Mouse (Mus musculus) left cerebral cortex, adult 6 months (tissue): ENCODE data around the gene Cdca4. TPM values are rescaled to one million over a fixed set of nuclear protein-coding genes. Genes with fewer than 3 reads are reported as not detected.

Experiments used
- long read RNA-seq, 2 experiments: library from polyadenylated mRNA; unstranded; transcript quantifications; one replicate each; pipeline ENCODE4 v2.0.0; 2019 to 2020
- polyA plus RNA-seq: library from polyadenylated mRNA; unstranded; fragments of <200 nt; fragmentation: Nextera tagmentation; gene quantifications from 2 replicates; pipeline ENCODE4 v1.2.3, GENCODE M21; 2021

Gene Cdca4
- 10.4 and 12.2 TPM in 2 replicates for polyA plus RNA-seq
- long read RNA-seq, experiment 1, transcript Cdca4-202 (2 exons, 1,994 nt) = major isoform, 33 of 43 reads
- long read RNA-seq, experiment 1, transcript Cdca4-201 (2 exons, 2,425 nt) = minor isoform, 9 of 43 reads
- long read RNA-seq, experiment 1, partial matches to known transcripts = 0 of 43 reads
- long read RNA-seq, experiment 1, other reads (novel, unspliced or antisense) = 1 of 43 reads
- long read RNA-seq, experiment 2, transcript Cdca4-202 (2 exons, 1,994 nt) = major isoform, 8 of 18 reads
- long read RNA-seq, experiment 2, transcript Cdca4-201 (2 exons, 2,425 nt) = major isoform, 8 of 18 reads
- long read RNA-seq, experiment 2, partial matches to known transcripts = 2 of 18 reads
- long read RNA-seq, experiment 2, other reads (novel, unspliced or antisense) = 0 of 18 reads

GRCm38 (mm10) chr12:112829244-112829864 is at the start of gene Cdca4:
TSS of gene Cdca4 (minus strand) at chr12:112829423.

DNA sequence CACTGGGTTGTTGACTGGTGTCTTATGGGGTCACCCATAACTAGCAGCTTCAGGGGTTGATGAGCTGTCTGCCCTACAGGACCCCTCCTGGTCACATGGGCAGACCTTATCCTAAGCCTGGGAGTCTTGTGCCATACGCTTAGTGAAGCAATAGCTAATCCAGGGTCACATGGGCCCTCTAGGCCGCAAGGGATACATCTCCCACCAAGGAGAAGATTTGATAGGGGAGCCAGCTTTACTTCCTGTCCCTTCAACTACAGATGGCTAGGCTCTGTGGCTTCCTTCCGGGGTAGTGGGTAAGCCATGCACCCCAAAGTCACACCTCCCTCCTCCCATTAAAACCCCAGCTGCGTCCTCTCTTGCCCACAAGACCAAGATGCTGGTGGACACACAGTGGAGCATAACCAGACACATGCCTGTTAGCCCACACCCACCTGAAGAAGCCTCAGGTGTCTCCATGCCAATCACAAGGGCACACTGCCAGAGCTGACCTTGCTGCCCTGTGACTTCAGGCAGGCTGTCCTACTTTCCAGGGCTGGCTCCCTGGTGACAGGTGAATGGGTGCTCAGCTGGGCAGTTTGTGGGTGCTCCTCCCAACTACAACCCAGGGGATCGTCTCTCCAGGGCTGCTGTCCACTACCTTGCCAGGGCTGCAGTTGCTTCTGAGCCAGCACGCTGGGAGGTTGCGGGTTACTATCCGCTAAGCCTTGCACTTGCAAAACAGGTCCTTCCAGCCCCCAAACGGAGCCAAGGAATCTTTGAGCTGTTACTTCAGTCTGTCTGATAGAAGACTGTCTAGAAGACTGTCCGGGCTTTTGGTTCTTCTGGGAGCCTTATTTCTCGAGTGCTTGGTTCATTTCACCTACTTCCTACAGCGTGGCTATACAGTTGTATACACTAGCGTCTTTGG is 39.2 kb upstream of the Cdca4 start, which contains the start of gene Gpr132:
Gene Gpr132 (minus strand): TSS at position 51 of the 910 bp plus-strand sequence.

GRCm38 (mm10) chr12:112808587-112809364 is 20.4 kb downstream of the Cdca4 start, which contains the start of gene Clba1:
TSS of gene Clba1 (plus strand) at chr12:112808937.

DNA sequence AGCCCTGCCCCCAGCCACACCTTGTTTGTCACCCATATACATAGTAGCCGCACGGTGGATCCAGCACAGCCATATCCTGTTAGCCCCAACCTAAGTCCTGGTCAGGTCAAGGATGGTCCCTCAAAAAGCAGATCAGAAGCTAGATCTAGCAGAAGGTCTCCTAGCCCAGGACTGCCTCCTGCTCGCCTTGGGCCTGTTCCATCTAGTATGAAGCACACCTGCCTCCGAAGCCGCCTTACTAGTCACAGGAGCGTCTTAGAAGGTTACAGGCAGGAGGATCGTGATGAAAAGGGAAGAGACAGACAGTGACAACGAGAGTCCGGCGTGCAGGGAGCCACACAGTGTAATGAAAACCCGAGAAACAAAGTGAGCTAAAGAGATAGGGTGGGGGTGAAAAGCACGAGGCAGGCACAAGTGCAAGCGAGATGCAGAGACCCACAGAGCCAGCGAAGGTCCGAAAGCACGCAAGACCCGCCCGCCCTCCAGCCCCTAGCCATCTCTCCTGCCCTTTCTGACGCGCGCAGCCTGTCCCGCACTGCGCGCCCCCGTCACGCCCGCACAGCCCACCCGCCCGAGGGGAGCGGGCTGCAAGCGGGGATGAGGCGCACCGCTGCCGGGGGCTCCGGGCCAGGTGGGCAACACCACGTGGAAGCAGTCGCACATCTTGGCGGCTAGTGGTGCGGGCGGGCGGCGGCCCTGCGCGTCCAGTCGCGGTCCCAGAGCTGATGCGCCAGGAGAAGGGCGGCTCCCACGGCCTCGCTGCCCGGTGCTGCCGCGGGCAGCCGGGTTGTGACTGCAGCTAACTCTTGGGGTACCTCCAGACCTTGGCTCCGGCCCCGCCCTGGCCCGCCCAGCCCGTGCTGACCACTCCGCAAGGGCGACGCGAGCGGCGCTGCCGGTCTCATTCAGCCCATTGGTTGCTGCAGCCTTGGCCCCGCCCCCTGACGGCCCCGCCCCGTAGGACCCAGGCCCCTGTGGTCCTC is 27.1 kb downstream of the Cdca4 start, which contains the start of gene Ahnak2:
Gene Ahnak2 (minus strand): TSS at position 794 of the 983 bp plus-strand sequence.

Other genes with a start within 250 kb of the Cdca4 start
- 36.8 and 43.2 TPM in 2 replicates for gene Inf2, start 240.6 kb downstream of the Cdca4 start, polyA plus RNA-seq
- 30.0 and 34.8 TPM in 2 replicates for gene Adssl1, start 209.4 kb downstream of the Cdca4 start, polyA plus RNA-seq
- gene Siva1, start 184.7 kb downstream of the Cdca4 start, polyA plus RNA-seq = 68.9 and 85.7 TPM in 2 replicates
- 23.3 and 46.2 TPM in 2 replicates for gene Akt1, start 154.5 kb downstream of the Cdca4 start, polyA plus RNA-seq
- gene Zbtb42, start 150.6 kb downstream of the Cdca4 start, polyA plus RNA-seq = 0.39 and 0.63 TPM in 2 replicates
- gene Cep170b, start 109.0 kb downstream of the Cdca4 start, polyA plus RNA-seq = 27.8 and 28.2 TPM in 2 replicates
- 10.1 and 11.4 TPM in 2 replicates for gene Pld4, start 68.8 kb downstream of the Cdca4 start, polyA plus RNA-seq
- 0.54 and 0.58 TPM in 2 replicates for gene Ahnak2, start 26.8 kb downstream of the Cdca4 start, polyA plus RNA-seq
- gene Clba1, start 20.5 kb downstream of the Cdca4 start, polyA plus RNA-seq = 16.4 and 21.1 TPM in 2 replicates
- gene Gpr132, start 38.8 kb upstream of the Cdca4 start, polyA plus RNA-seq = not detected in 2 replicates
- 4.3 and 4.5 TPM in 2 replicates for gene Jag2, start 100.4 kb upstream of the Cdca4 start, polyA plus RNA-seq
- gene Nudt14, start 112.7 kb upstream of the Cdca4 start, polyA plus RNA-seq = 31.0 and 36.4 TPM in 2 replicates
- gene Btbd6, start 147.1 kb upstream of the Cdca4 start, polyA plus RNA-seq = 41.7 and 52.1 TPM in 2 replicates
- 22.3 and 63.3 TPM in 2 replicates for gene Brf1, start 171.3 kb upstream of the Cdca4 start, polyA plus RNA-seq
- 6.9 and 23.1 TPM in 2 replicates for gene Pacs2, start 185.1 kb upstream of the Cdca4 start, polyA plus RNA-seq
- not detected in 2 replicates for gene Tex22, start 245.1 kb upstream of the Cdca4 start, polyA plus RNA-seq